Mouse (Mus musculus) c-Kit-negative CD71-positive TER-119-positive erythroid progenitor cells, embryonic 14.5 days (primary cell): ENCODE measurements around the gene Nup210l.

Source experiments
- DNase-seq: peaks from one replicate; pipeline ENCODE4 v3.0.0-alpha.2; 2013; ENCODE audit warnings: low read depth, low spot score

Gene Nup210l

GRCm38 (mm10) chr3:90103938-90104337, at the start of gene Nup210l:
TSS of gene Nup210l (plus strand) at chr3:90104132.
- DNase-seq, result no peak

- DNase-seq, result no peak
Observed at GRCm38 (mm10) chr3:90061549-90061948, 42.4 kb upstream of the Nup210l start.

GRCm38 (mm10) chr3:90062539-90062938, 41.4 kb upstream of the Nup210l start:
- no peak for DNase-seq

- no peak for DNase-seq
Observed at GRCm38 (mm10) chr3:90064383-90064782, 39.5 kb upstream of the Nup210l start.

- peak; percentile 40 for DNase-seq
Observed at GRCm38 (mm10) chr3:90065553-90065952, 38.4 kb upstream of the Nup210l start.

- DNase-seq, result no peak
Observed at GRCm38 (mm10) chr3:90067851-90068250, 36.1 kb upstream of the Nup210l start.

- DNase-seq, result no peak
Observed at GRCm38 (mm10) chr3:90069688-90070087, 34.2 kb upstream of the Nup210l start.

- DNase-seq, result no peak
Observed at GRCm38 (mm10) chr3:90072294-90072693, 31.6 kb upstream of the Nup210l start, which contains the start of gene Tpm3. TSS of gene Tpm3 (plus strand) at chr3:90072649.

- peak; percentile 75 for DNase-seq
Observed at GRCm38 (mm10) chr3:90076921-90077716, 26.8 kb upstream of the Nup210l start.

GRCm38 (mm10) chr3:90078224-90078623, 25.7 kb upstream of the Nup210l start:
- no peak for DNase-seq

GRCm38 (mm10) chr3:90079133-90079762, 24.7 kb upstream of the Nup210l start:
- peak; percentile 88 for DNase-seq

GRCm38 (mm10) chr3:90079763-90080497, 24.0 kb upstream of the Nup210l start:
- DNase-seq, result peak; percentile 46

GRCm38 (mm10) chr3:90080498-90080863, 23.5 kb upstream of the Nup210l start:
- no peak for DNase-seq

GRCm38 (mm10) chr3:90081365-90082240, 22.3 kb upstream of the Nup210l start:
- no peak for DNase-seq

GRCm38 (mm10) chr3:90083034-90083433, 20.9 kb upstream of the Nup210l start:
- DNase-seq, result no peak

GRCm38 (mm10) chr3:90083698-90084324, 20.1 kb upstream of the Nup210l start:
- DNase-seq, result no peak

GRCm38 (mm10) chr3:90084790-90085189, 19.1 kb upstream of the Nup210l start:
- no peak for DNase-seq

- no peak for DNase-seq
Observed at GRCm38 (mm10) chr3:90085281-90085680, 18.7 kb upstream of the Nup210l start.

- DNase-seq, result no peak
Observed at GRCm38 (mm10) chr3:90086068-90086467, 17.9 kb upstream of the Nup210l start.

GRCm38 (mm10) chr3:90088617-90089016, 15.3 kb upstream of the Nup210l start:
- DNase-seq, result no peak

- no peak for DNase-seq
Observed at GRCm38 (mm10) chr3:90090892-90091291, 13.0 kb upstream of the Nup210l start.
